Mouse (Mus musculus) hindbrain, embryonic 11.5 days (tissue): ENCODE measurements at regions not wholly inside any gene's neighbourhood (a gene's known extent, or its start where the extent isn't known, plus 50 kb on each side); places are given as distances from the start of the nearest gene placed in this dataset.

Source experiments
- ATAC-seq: fragments of 200-750 bp; cut with Nextera tagmentation; 2 replicates; pipeline ENCODE4 v1.8.0; 2017; ENCODE audit warnings: mild to moderate bottlenecking, moderate TSS enrichment, moderate library complexity; ENCODE audit not compliant: low FRiP score
- DNase-seq: peaks from one replicate; pipeline ENCODE4 v3.0.0-alpha.2; 2015; ENCODE audit warnings: low spot score
- H3K27ac ChIP-seq: fragments of 300-500 bp; sonication (generic); 2 replicates; pipeline ENCODE4 v1.5.1; 2014; ENCODE audit warnings: mild to moderate bottlenecking, low read depth, low read length
- H3K27me3 ChIP-seq: fragments of 300-500 bp; sonication (generic); 2 replicates; pipeline ENCODE4 v1.6.1; 2014; ENCODE audit warnings: mild to moderate bottlenecking, low read length, moderate library complexity, mixed read lengths; ENCODE audit not compliant: control insufficient read depth, insufficient read depth
- H3K36me3 ChIP-seq: fragments of 300-500 bp; sonication (generic); 2 replicates; pipeline ENCODE4 v1.6.1; 2014; ENCODE audit warnings: mild to moderate bottlenecking, low read length, moderate library complexity, mixed read lengths; ENCODE audit not compliant: control insufficient read depth, insufficient read depth
- H3K4me1 ChIP-seq: fragments of 300-500 bp; sonication (generic); replicated peaks from 2 replicates; pipeline ENCODE4 v1.6.1; 2014; ENCODE audit warnings: low read length, mixed read lengths; ENCODE audit not compliant: control insufficient read depth, insufficient read depth
- H3K4me2 ChIP-seq: fragments of 300-500 bp; sonication (generic); replicated peaks from 2 replicates; pipeline ENCODE4 v1.6.1; 2014; ENCODE audit warnings: mild to moderate bottlenecking, low read depth, low read length
- H3K4me3 ChIP-seq: fragments of 300-500 bp; sonication (generic); 2 replicates; pipeline ENCODE4 v1.5.1; 2014; ENCODE audit warnings: low read depth, low read length
- H3K9ac ChIP-seq: fragments of 300-500 bp; sonication (generic); 2 replicates; pipeline ENCODE4 v1.6.1; 2014; ENCODE audit warnings: low read depth, low read length
- H3K9me3 ChIP-seq: fragments of 300-500 bp; sonication (generic); 2 replicates; pipeline ENCODE4 v1.6.1; 2016; ENCODE audit warnings: low read length; ENCODE audit not compliant: control insufficient read depth
- WGBS: fragments of 180-500 bp; shearing (Covaris S2); extraction: QIAGEN DNeasy Blood & Tissue Kit; methylation state at CpG from one replicate; pipeline ENCODE4 v1.1.7; 2014; 5-methylcytosine and 5-hydroxymethylcytosine counted together

- Histone ChIP-seq H3K36me3 (no peaks in the 10 kb centered on the region), H3K27ac (no peak overlapping the region), H3K27me3 (peaks cover 3% of the 10 kb centered on the region; the same call in 1 of the 2 replicates), H3K9me3 (no peaks in the 10 kb centered on the region), H3K4me2 (no peak overlapping the region), H3K4me1 (peaks cover 10% of the 10 kb centered on the region), H3K9ac (no peak overlapping the region), H3K4me3 (no peak overlapping the region)
- DNase-seq: no peak
- 96% methylated on average over 2 of the region's 2 CpGs for WGBS
- no peak for ATAC-seq
These were observed 103.4 kb upstream of the Rpl38 start for GRCm38 (mm10) chr11:114564949-114565348.

GRCm38 (mm10) chr11:114563172-114563571, 105.2 kb upstream of the Rpl38 start:
- H3K9me3 ChIP-seq: no peaks in the 10 kb centered on the region
- no peak overlapping the region for H3K4me3 ChIP-seq
- H3K9ac ChIP-seq: no peak overlapping the region
- H3K27ac ChIP-seq: no peak overlapping the region
- H3K36me3 ChIP-seq: no peaks in the 10 kb centered on the region
- WGBS: 81% methylated on average over 9 of the region's 9 CpGs
- DNase-seq (no peak), ATAC-seq (no peak)
- H3K27me3 ChIP-seq: no peaks in the 10 kb centered on the region
- no peak overlapping the region for H3K4me2 ChIP-seq
- peaks cover 7% of the 10 kb centered on the region for H3K4me1 ChIP-seq

- 56% methylated on average over 5 of the region's 5 CpGs for WGBS
- H3K4me2 ChIP-seq: no peak overlapping the region
- H3K27ac ChIP-seq: no peak overlapping the region
- ATAC-seq: no peak
- no peaks in the 10 kb centered on the region for H3K36me3 ChIP-seq
- no peak overlapping the region for H3K9ac ChIP-seq
- H3K4me1 ChIP-seq: no peaks in the 10 kb centered on the region
- no peak for DNase-seq
- no peak overlapping the region for H3K4me3 ChIP-seq
- no peaks in the 10 kb centered on the region for H3K9me3 ChIP-seq
- H3K27me3 ChIP-seq: no peaks in the 10 kb centered on the region
These were observed 113.7 kb upstream of the Rpl38 start for GRCm38 (mm10) chr11:114554576-114554975.

GRCm38 (mm10) chr11:114553992-114554391, 114.3 kb upstream of the Rpl38 start:
- H3K27me3 ChIP-seq: no peaks in the 10 kb centered on the region
- H3K4me2 ChIP-seq: no peak overlapping the region
- no peak overlapping the region for H3K9ac ChIP-seq
- H3K4me3 ChIP-seq: no peak overlapping the region
- H3K9me3 ChIP-seq: no peaks in the 10 kb centered on the region
- H3K36me3 ChIP-seq: no peaks in the 10 kb centered on the region
- DNase-seq: no peak
- H3K27ac ChIP-seq: no peak overlapping the region
- no peaks in the 10 kb centered on the region for H3K4me1 ChIP-seq
- 56% methylated on average over 13 of the region's 13 CpGs for WGBS
- ATAC-seq: no peak

DNA sequence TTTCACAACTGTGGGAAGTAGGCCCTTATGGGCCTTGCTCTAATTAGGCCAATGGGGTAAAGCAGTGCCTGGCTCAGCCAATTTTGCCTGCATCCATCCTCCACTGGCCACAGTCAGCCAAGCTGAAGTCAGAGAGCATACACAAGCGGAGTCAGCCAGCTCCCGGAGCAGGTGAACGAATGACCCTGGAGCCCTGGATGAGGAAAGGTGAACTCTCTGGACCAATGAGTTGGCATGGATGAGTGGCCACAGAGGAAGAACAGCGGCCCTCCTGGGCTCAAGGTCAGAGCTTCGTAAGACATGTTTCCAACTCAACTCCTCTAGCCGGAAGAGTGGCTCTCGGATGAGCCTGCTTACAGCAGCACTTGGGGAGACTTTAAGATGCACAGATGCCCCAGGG, 116.1 kb upstream of the Rpl38 start:
- Histone ChIP-seq H3K9ac (no peak overlapping the region), H3K27me3 (no peaks in the 10 kb centered on the region), H3K36me3 (no peaks in the 10 kb centered on the region), H3K27ac (no peak overlapping the region), H3K4me1 (no peaks in the 10 kb centered on the region), H3K4me2 (no peak overlapping the region), H3K9me3 (no peaks in the 10 kb centered on the region), H3K4me3 (no peak overlapping the region)
- DNase-seq (no peak), ATAC-seq (no peak)
- WGBS: 83% methylated on average over 7 of the region's 7 CpGs

DNA sequence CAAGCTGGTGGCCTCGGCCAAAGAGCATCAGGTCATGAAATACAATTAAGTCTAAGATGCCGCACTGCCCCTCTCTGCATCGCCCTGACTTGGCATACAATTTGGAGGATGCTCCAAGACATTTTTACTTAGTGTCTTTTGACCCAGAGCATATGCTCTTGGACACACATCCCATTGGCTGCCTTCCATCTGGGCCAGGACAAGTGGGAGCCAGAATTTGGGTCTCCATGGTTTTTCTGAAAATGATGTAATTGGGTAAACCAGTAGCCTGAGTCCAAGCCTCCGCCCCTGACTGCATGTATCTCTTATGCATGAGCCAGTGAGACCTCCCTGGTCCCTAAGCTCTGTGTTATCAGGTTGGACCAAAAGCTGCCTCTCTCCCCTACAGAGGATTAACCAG, 117.1 kb upstream of the Rpl38 start:
- H3K4me1 ChIP-seq: no peaks in the 10 kb centered on the region
- H3K4me2 ChIP-seq: no peak overlapping the region
- H3K4me3 ChIP-seq: no peak overlapping the region
- WGBS: 91% methylated on average over 4 of the region's 4 CpGs
- no peak overlapping the region for H3K27ac ChIP-seq
- DNase-seq (no peak), ATAC-seq (no peak)
- H3K9me3 ChIP-seq: no peaks in the 10 kb centered on the region
- H3K9ac ChIP-seq: no peak overlapping the region
- H3K27me3 ChIP-seq: no peaks in the 10 kb centered on the region
- H3K36me3 ChIP-seq: no peaks in the 10 kb centered on the region

DNA sequence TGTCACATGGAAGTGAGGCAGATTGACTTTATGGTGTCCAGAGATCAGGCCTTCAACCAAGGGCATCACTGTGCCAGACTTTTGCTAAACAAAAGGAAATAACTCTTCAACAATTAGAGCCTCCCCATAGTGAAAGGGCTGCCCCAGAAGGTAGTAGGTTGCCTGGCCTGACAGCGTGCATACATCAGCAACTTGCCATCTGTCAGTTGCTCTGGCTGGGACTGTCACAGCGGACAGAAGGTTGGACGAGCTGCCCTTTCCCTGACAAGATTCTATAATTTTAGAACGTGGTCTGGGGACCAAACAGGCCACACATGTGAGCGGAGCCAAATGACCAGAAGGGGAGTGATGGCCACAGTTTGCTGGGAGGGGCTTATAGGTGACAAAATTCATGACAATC, 119.7 kb upstream of the Rpl38 start:
- Histone ChIP-seq H3K4me3 (no peak overlapping the region), H3K9me3 (no peaks in the 10 kb centered on the region), H3K4me1 (no peaks in the 10 kb centered on the region), H3K4me2 (no peak overlapping the region), H3K27me3 (no peaks in the 10 kb centered on the region), H3K27ac (no peak overlapping the region), H3K9ac (no peak overlapping the region), H3K36me3 (no peaks in the 10 kb centered on the region)
- ATAC-seq (no peak), DNase-seq (no peak)
- 75% methylated on average over 5 of the region's 5 CpGs for WGBS

GRCm38 (mm10) chr11:114544212-114544611, 124.1 kb upstream of the Rpl38 start:
- DNase-seq (no peak), ATAC-seq (peak; percentile 72)
- H3K4me3 ChIP-seq: no peak overlapping the region
- H3K4me2 ChIP-seq: no peak overlapping the region
- H3K9me3 ChIP-seq: no peaks in the 10 kb centered on the region
- H3K9ac ChIP-seq: no peak overlapping the region
- 56% methylated on average over 3 of the region's 3 CpGs for WGBS
- no peaks in the 10 kb centered on the region for H3K36me3 ChIP-seq
- H3K27ac ChIP-seq: peak overlapping the region; percentile 49
- H3K4me1 ChIP-seq: 0 out of 2 replicates have a peak, but pooled peaks cover 2% of the 10 kb centered on the region
- H3K27me3 ChIP-seq: no peaks in the 10 kb centered on the region

DNA sequence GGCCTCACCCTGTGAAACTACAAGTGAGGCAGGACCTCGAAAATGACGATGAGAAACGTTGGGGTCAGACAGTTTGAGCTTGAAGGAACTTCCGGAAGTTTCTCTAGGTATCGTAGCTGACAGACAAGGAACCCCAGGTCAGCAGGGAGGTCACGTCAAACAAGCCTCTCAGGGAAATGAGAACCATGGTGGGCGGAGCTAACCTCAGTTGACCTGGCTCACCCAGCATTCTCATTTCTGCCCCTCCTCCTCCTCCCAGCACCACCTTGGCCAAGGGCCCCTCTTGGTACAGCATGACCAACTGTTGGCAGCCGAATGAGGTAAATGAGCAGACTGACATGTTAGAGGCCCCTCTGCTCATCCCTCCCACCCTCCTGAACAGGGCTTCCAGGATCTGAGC, 126.2 kb upstream of the Rpl38 start:
- no peak overlapping the region for H3K4me2 ChIP-seq
- no peaks in the 10 kb centered on the region for H3K27me3 ChIP-seq
- no peaks in the 10 kb centered on the region for H3K36me3 ChIP-seq
- H3K9ac ChIP-seq: no peak overlapping the region
- no peak overlapping the region for H3K4me3 ChIP-seq
- no peaks in the 10 kb centered on the region for H3K9me3 ChIP-seq
- 63% methylated on average over 8 of the region's 8 CpGs for WGBS
- H3K27ac ChIP-seq: no peak overlapping the region
- no peak for DNase-seq
- H3K4me1 ChIP-seq: peaks cover 3% of the 10 kb centered on the region
- no peak for ATAC-seq
